Mouse (Mus musculus) small intestine, adult 2 months (tissue): ENCODE measurements around the gene Kif28.

Experiments
- CTCF ChIP-seq: fragments of 200-500 bp; IDR thresholded peaks from 2 replicates; pipeline ENCODE4 v1.5.1; 2012; ENCODE audit warnings: low read depth, mild to moderate bottlenecking, control low read depth, inconsistent platforms, low read length, moderate library complexity, mixed read lengths; ENCODE audit not compliant: insufficient replicate concordance, insufficient read length; ENCODE audit errors: extremely low read depth
- POLR2A ChIP-seq: fragments of 200-500 bp; IDR thresholded peaks from 2 replicates; pipeline ENCODE4 v1.6.1; 2012; ENCODE audit warnings: low read depth, mild to moderate bottlenecking, control low read depth, inconsistent platforms, low read length, moderate library complexity

DNA sequence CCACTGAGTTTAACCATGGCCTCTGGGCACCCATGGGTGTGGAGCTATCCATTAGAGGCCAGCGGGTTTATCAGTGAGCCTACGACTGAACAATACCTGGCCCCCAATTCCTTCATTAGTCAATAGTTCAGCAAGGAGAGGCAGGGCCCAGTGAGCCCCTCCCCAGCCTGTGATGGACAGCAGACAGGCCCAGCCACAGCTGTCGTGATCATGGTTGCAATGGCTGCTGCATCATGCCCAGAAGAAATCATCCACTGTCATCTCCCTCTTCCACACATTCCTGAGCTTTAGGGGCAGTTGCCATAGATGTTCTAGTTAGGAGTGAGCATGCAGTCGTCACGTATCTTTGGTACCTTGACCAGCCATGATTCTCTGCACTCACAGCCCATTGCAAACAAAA is 56.2 kb downstream of the Kif28 start:
- TF ChIP-seq CTCF, result no peak
- no peak for TF ChIP-seq POLR2A
